Comparison of ENCODE assay signal across 13 mouse cellular contexts in the genomic region with DNA sequence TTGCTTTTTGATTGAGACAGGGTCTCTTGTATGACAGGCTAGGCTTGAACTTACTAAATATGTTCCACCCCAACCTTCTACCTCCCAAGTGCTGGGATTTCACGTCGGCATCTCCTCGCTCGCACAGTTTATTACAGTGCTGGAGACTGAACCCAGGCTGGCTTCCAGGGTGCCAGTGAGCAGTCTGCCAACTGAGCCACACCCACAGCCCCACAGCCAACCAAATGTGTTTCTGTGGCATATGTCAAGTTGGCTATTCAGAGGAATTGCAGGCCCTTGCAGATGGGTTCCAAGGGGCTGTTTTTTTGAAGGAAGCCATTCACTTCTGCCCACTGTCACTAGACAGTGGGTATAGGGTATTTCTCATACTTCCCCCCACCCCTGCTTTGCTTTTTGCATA. TPM values are rescaled to one million over a fixed set of nuclear protein-coding genes. Genes with fewer than 3 reads are reported as not detected.
DNase-seq lines count a peak whose midpoint lies in the region; ATAC-seq and TF ChIP-seq lines count a peak whose summit lies in the region.
"Had no signal": no experiment of that assay in that cellular context is flagged by ENCODE, and none has a peak within 500 bp of the region (broad histone marks: within the 10 kb centered on the region; RNA-seq: fewer than 3 reads in every experiment).

No protein-coding gene starts in this region.

- no peak for TF ChIP-seq CTCF in stomach, postnatal 0 days (IDR thresholded peaks at IDR 0.05; ENCODE audit: low read depth)

- no peaks in the 10 kb centered on the region for H3K27me3 ChIP-seq in heart, embryonic 16.5 days (ENCODE audit: control insufficient read depth, insufficient read depth, low read length)
- H3K27me3 ChIP-seq in stomach, postnatal 0 days (ENCODE audit: control insufficient read depth, insufficient read depth, low read length), result no peaks in the 10 kb centered on the region
- H3K27me3 ChIP-seq: limb, embryonic 13.5 days; neural tube, embryonic 13.5 days had no signal

- no peak overlapping the region for H3K9ac ChIP-seq in heart, embryonic 16.5 days (ENCODE audit: low read length)
- H3K9ac ChIP-seq in stomach, postnatal 0 days (ENCODE audit: low read length), result no peak overlapping the region
- H3K9ac ChIP-seq: hindbrain, embryonic 14.5 days; limb, embryonic 13.5 days; neural tube, embryonic 13.5 days had no signal

- peaks cover 82% of the 10 kb centered on the region for H3K4me1 ChIP-seq in heart, embryonic 16.5 days (ENCODE audit: control insufficient read depth, insufficient read depth, low read length)
- H3K4me1 ChIP-seq in stomach, postnatal 0 days (replicated peaks; ENCODE audit: control insufficient read depth, insufficient read depth), result peaks cover 46% of the 10 kb centered on the region

- WGBS in heart, embryonic 16.5 days, result 52% methylated on average over 4 of the region's 4 CpGs
- 42% methylated on average over 4 of the region's 4 CpGs for WGBS in stomach, postnatal 0 days

- peak overlapping the region; percentile 64 for H3K27ac ChIP-seq in heart, embryonic 16.5 days (ENCODE audit: low read length)
- peak overlapping the region; percentile 46; the same call in 1 of the 2 replicates for H3K27ac ChIP-seq in stomach, postnatal 0 days (replicated peaks)
- H3K27ac ChIP-seq: limb, embryonic 13.5 days; neural tube, embryonic 13.5 days had no signal

- no peak overlapping the region for H3K4me3 ChIP-seq in heart, embryonic 16.5 days (ENCODE audit: low read length)
- no peak overlapping the region for H3K4me3 ChIP-seq in stomach, postnatal 0 days (ENCODE audit: low read depth, low read length)
- H3K4me3 ChIP-seq: limb, embryonic 13.5 days; neural tube, embryonic 13.5 days had no signal

- no peak for TF ChIP-seq EP300 in stomach, postnatal 0 days (optimal IDR thresholded peaks at IDR 0.05)

- no peak for DNase-seq in frontal cortex, postnatal 10 days (ENCODE audit: low spot score in 2 of 2)
- peak; percentile 31 for DNase-seq in right cerebral cortex, adult 18-20 months
- no peak for DNase-seq in right cerebral cortex, adult 2 months (ENCODE audit: low spot score in 2 of 2)
- peak; percentile 31 for DNase-seq in stomach, postnatal 0 days (ENCODE audit: low spot score)
- DNase-seq in testis, postnatal 14 days (ENCODE audit: low spot score), result no peak
- DNase-seq: embryo, embryonic 11 days; thymus, postnatal 25 days had no signal

- H3K4me2 ChIP-seq in heart, embryonic 16.5 days (ENCODE audit: low read depth, low read length), result no peak overlapping the region
- no peak overlapping the region for H3K4me2 ChIP-seq in stomach, postnatal 0 days (replicated peaks; ENCODE audit: low read depth)
- H3K4me2 ChIP-seq: hindbrain, embryonic 14.5 days; limb, embryonic 13.5 days; neural tube, embryonic 13.5 days had no signal

- peaks cover 9% of the 10 kb centered on the region; the same call in 1 of the 2 replicates for H3K36me3 ChIP-seq in heart, embryonic 16.5 days (ENCODE audit: control insufficient read depth, insufficient read depth)
- H3K36me3 ChIP-seq in stomach, postnatal 0 days (ENCODE audit: control insufficient read depth, insufficient read depth, low read length), result no peaks in the 10 kb centered on the region
- H3K36me3 ChIP-seq: neural tube, embryonic 13.5 days had no signal

- peak; percentile 53; the same call in 1 of the 2 replicates for ATAC-seq in frontal cortex, adult (ENCODE audit: low TSS enrichment)
- no peak for ATAC-seq in heart, embryonic 16.5 days (replicated peaks; ENCODE audit: extremely low read depth, insufficient read depth, low FRiP score)
- no peak for ATAC-seq in stomach, postnatal 0 days (ENCODE audit: low FRiP score, low TSS enrichment)
- no peak for ATAC-seq in activated CD4-positive, CD25-positive, alpha-beta regulatory T cell, adult 4 months

- no peaks in the 10 kb centered on the region for H3K9me3 ChIP-seq in heart, embryonic 16.5 days (replicated peaks; ENCODE audit: control insufficient read depth, low read length)
- no peaks in the 10 kb centered on the region for H3K9me3 ChIP-seq in stomach, postnatal 0 days (ENCODE audit: control insufficient read depth, low read length)
- H3K9me3 ChIP-seq: limb, embryonic 13.5 days; neural tube, embryonic 13.5 days had no signal

RNA-seq across cellular contexts. Expression of a gene that starts 7.3 kb away (rescaled TPM):
- polyA plus RNA-seq in heart, embryonic 16.5 days (2015; fragmentation: Nextera tagmentation; extraction: Ambion mirVana), result 340 and 364 TPM in 2 replicates
- 140 and 141 TPM in 2 replicates for polyA plus RNA-seq in stomach, postnatal 0 days (2015; fragmentation: Nextera tagmentation; extraction: Ambion mirVana)
- 100 to 1,000 TPM; 447 to 527 TPM for polyA plus RNA-seq in activated CD4-positive, CD25-positive, alpha-beta regulatory T cell, adult 4 months (2017; shearing (Covaris generic))

RNA-seq across cellular contexts. Expression of a gene that starts 52.0 kb away (rescaled TPM):
- polyA plus RNA-seq in heart, embryonic 16.5 days (2015; fragmentation: Nextera tagmentation; extraction: Ambion mirVana), result 22.6 and 25.1 TPM in 2 replicates
- 5.1 and 5.4 TPM in 2 replicates for polyA plus RNA-seq in stomach, postnatal 0 days (2015; fragmentation: Nextera tagmentation; extraction: Ambion mirVana)
- 10 to 100 TPM; 78.6 to 85.9 TPM for polyA plus RNA-seq in activated CD4-positive, CD25-positive, alpha-beta regulatory T cell, adult 4 months (2017; shearing (Covaris generic))

Comparison
In these comparisons a context has a peak if more than half of its experiments do, and no peak if none do; other contexts are left out.
1. DNase-seq: peak in right cerebral cortex, adult 18-20 months (single experiment) and stomach, postnatal 0 days (single experiment); none in frontal cortex, postnatal 10 days (0 of 2), right cerebral cortex, adult 2 months (0 of 2) and testis, postnatal 14 days (single experiment).